Mouse (Mus musculus): ENCODE results near the gene Ifit3b.

GRCm38 (mm10) chr19:34656511-34657298 is 48.9 kb downstream of the Ifit3b start:
- TF ChIP-seq TAL1 (conservative IDR thresholded peaks at IDR 0.05; ENCODE audit: low read depth, low read length) (peak; percentile 95), GATA1 (IDR thresholded peaks at IDR 0.05; ENCODE audit: borderline replicate concordance, low read length) (no peak)

Measured in G1E (cell line).